Mouse (Mus musculus): Measurements from ENCODE around the gene Mtmr4. TPM values are rescaled to one million over a fixed set of nuclear protein-coding genes. Genes with fewer than 3 reads are reported as not detected.

Mtmr4 gene
- polyA plus RNA-seq, 2 experiments, result 29.0 to 33.2 TPM

DNA sequence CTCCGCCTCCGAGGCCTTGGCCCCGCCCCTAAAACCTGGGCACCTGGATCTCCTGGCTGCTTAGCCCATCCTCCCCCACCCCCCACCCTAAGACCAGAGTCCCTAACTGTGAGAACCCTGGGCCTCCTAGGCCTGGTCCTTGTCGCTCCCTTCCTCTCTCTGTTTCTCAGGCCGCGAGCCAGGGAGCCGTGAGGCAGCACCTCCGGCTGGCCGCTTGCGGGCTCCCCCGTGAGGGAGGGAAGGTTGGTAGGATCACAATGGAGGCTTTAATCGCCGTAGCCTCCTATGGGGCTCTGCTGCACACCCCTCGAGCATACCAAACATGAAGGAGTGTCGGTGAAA lies 363 bp downstream of the Mtmr4 start:
- WGBS, result 0% methylated on average over 15 of the region's 15 CpGs
- peaks cover 28% of the 10 kb centered on the region for H3K4me1 ChIP-seq (ENCODE audit: control insufficient read depth, insufficient read depth, low read length)
- ATAC-seq (ENCODE audit: low FRiP score, low read depth), result no peak
- peak overlapping the region; percentile 72 for H3K4me3 ChIP-seq (replicated peaks; ENCODE audit: low read length)
- no peak for TF ChIP-seq POLR2A (IDR thresholded peaks at IDR 0.05; ENCODE audit: borderline replicate concordance, extremely low read depth, insufficient read depth, insufficient read length)
- no peaks in the 10 kb centered on the region for H3K27me3 ChIP-seq (ENCODE audit: control insufficient read depth, insufficient read depth, low read length)
- H3K27ac ChIP-seq (replicated peaks; ENCODE audit: low read depth, low read length), result peak overlapping the region; percentile 85
- no peak for DNase-seq (ENCODE audit: low spot score)
- H3K9ac ChIP-seq (ENCODE audit: low read depth, low read length, severe bottlenecking), result peak overlapping the region; percentile 62
- peaks cover 12% of the 10 kb centered on the region for H3K36me3 ChIP-seq (ENCODE audit: control insufficient read depth, insufficient read depth, low read length)
- peak overlapping the region; percentile 78 for H3K4me2 ChIP-seq (replicated peaks; ENCODE audit: low read depth, low read length, severe bottlenecking)
- H3K9me3 ChIP-seq (ENCODE audit: control insufficient read depth, low read length), result no peaks in the 10 kb centered on the region

DNA sequence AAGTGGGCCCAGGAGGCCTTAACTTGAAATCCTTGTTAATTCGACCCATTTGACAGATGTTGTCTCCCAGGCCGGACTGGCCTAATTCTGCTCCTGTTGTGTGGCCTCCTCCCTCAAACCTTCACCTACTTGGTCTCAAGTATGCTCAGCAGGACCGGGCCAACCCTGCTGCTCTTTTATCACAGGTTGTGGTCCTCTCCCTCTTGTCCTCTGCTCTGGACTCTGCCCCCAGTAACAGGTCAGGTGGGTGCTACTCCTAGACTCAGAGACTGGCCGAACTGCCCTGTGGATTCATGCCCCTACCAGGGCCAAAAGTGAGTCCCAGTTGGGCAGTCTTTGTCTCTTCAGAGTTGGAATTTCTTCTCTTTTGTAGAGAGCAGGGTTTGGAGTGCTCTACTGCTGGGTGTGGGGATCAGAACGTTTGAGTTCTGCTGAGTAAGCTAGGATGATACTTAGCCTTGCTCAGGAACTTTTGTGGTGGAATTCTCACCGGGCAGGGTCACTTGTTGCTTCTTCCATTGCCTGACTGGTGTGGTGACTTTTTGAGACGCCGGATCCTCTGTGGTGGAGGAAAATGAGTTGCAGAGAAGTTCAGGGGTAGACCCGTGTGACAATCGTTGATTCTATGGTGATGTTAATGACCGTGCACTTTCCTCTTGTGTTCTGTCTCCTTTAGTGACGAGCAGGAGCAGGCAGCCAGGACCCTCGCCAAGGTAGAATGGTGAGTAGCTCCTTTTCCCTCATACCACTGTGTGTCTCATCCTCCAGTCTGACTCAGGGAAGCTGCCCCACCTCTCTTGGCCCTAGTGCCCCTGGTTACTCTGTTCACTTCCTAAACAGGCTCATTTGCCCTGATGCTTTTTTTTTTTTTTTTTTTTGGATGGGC lies 994 bp downstream of the Mtmr4 start:
- 38% methylated on average over 13 of the region's 13 CpGs for WGBS
- peak overlapping the region; percentile 62 for H3K9ac ChIP-seq (ENCODE audit: low read depth, low read length, severe bottlenecking)
- no peaks in the 10 kb centered on the region for H3K9me3 ChIP-seq (ENCODE audit: control insufficient read depth, low read length)
- no peak for DNase-seq (ENCODE audit: low spot score)
- no peak for TF ChIP-seq POLR2A (IDR thresholded peaks at IDR 0.05; ENCODE audit: borderline replicate concordance, extremely low read depth, insufficient read depth, insufficient read length)
- peak overlapping the region; percentile 85 for H3K27ac ChIP-seq (replicated peaks; ENCODE audit: low read depth, low read length)
- ATAC-seq (ENCODE audit: low FRiP score, low read depth), result no peak
- peak overlapping the region; percentile 72 for H3K4me3 ChIP-seq (replicated peaks; ENCODE audit: low read length)
- H3K4me2 ChIP-seq (replicated peaks; ENCODE audit: low read depth, low read length, severe bottlenecking), result peak overlapping the region; percentile 78
- peaks cover 18% of the 10 kb centered on the region for H3K36me3 ChIP-seq (ENCODE audit: control insufficient read depth, insufficient read depth, low read length)
- peaks cover 28% of the 10 kb centered on the region for H3K4me1 ChIP-seq (ENCODE audit: control insufficient read depth, insufficient read depth, low read length)
- H3K27me3 ChIP-seq (ENCODE audit: control insufficient read depth, insufficient read depth, low read length), result no peaks in the 10 kb centered on the region

DNA sequence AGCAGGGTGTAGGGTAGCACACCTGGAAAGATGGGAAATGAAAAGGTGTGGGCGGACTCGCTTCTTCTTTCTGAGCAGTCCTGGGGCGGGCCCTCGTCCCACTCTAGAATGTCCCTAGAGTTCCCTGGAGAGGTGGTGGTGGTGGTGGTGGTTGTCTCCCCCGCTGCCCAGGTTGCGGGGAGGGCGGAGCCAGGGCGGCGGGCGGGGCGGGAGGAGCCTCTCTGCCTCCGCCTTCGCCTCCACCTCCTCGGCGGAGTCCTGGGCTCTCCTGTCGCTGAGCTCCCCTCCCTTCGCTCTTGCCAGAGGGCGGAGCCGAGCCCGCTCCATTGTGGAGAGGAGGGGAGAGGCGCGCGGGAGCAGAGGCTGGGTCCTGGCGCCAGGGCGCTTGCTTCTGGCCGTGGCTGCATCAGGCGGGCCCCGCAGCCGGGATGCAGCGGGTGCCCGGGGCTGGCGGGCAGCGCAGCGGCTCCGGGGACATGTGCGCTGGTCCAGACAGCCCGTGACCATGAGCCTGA lies 3.4 kb downstream of the Mtmr4 start:
- H3K36me3 ChIP-seq (ENCODE audit: control insufficient read depth, insufficient read depth, low read length), result peaks cover 42% of the 10 kb centered on the region
- H3K4me2 ChIP-seq (replicated peaks; ENCODE audit: low read depth, low read length, severe bottlenecking), result peak overlapping the region; percentile 88
- 3% methylated on average over 8 of the region's 37 CpGs for WGBS
- no peaks in the 10 kb centered on the region for H3K27me3 ChIP-seq (ENCODE audit: control insufficient read depth, insufficient read depth, low read length)
- peak; percentile 89 for DNase-seq (ENCODE audit: low spot score)
- H3K4me1 ChIP-seq (ENCODE audit: control insufficient read depth, insufficient read depth, low read length), result peaks cover 26% of the 10 kb centered on the region
- H3K27ac ChIP-seq (replicated peaks; ENCODE audit: low read depth, low read length), result peak overlapping the region; percentile 73
- H3K4me3 ChIP-seq (replicated peaks; ENCODE audit: low read length), result peak overlapping the region; percentile 76
- ATAC-seq (ENCODE audit: low FRiP score, low read depth), result peak; percentile 59
- peak overlapping the region; percentile 89 for H3K9ac ChIP-seq (ENCODE audit: low read depth, low read length, severe bottlenecking)
- no peaks in the 10 kb centered on the region for H3K9me3 ChIP-seq (ENCODE audit: control insufficient read depth, low read length)
- TF ChIP-seq POLR2A (IDR thresholded peaks at IDR 0.05; ENCODE audit: borderline replicate concordance, extremely low read depth, insufficient read depth, insufficient read length), result peak; percentile 76; the same call in 1 of the 2 replicates

DNA sequence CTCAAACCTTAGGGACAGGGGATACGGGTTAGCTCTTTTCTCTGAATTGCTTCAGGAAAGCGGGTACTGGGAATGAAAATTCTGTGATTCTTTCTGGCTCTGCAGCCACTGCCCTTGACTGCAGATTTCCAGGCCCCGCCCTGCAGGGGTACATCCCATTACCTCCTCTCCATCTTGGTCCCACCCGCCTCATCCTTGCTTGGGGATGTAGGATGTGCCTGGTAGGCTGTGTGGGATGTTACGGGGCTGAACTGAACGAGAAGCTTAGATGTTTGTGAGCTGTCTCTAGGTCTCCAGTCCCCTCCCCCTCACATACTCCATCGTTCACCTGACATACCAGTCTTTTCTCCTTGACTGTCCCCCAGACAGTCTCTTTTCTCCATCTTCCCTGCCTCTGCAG lies 4.0 kb downstream of the Mtmr4 start:
- peak overlapping the region; percentile 89 for H3K9ac ChIP-seq (ENCODE audit: low read depth, low read length, severe bottlenecking)
- no peak for ATAC-seq (ENCODE audit: low FRiP score, low read depth)
- peak overlapping the region; percentile 88 for H3K4me2 ChIP-seq (replicated peaks; ENCODE audit: low read depth, low read length, severe bottlenecking)
- peak overlapping the region; percentile 76 for H3K4me3 ChIP-seq (replicated peaks; ENCODE audit: low read length)
- H3K36me3 ChIP-seq (ENCODE audit: control insufficient read depth, insufficient read depth, low read length), result peaks cover 48% of the 10 kb centered on the region
- TF ChIP-seq POLR2A (IDR thresholded peaks at IDR 0.05; ENCODE audit: borderline replicate concordance, extremely low read depth, insufficient read depth, insufficient read length), result no peak
- no peaks in the 10 kb centered on the region for H3K27me3 ChIP-seq (ENCODE audit: control insufficient read depth, insufficient read depth, low read length)
- WGBS, result 7% methylated on average over 7 of the region's 7 CpGs
- no peaks in the 10 kb centered on the region for H3K9me3 ChIP-seq (ENCODE audit: control insufficient read depth, low read length)
- DNase-seq (ENCODE audit: low spot score), result no peak
- H3K4me1 ChIP-seq (ENCODE audit: control insufficient read depth, insufficient read depth, low read length), result peaks cover 22% of the 10 kb centered on the region
- H3K27ac ChIP-seq (replicated peaks; ENCODE audit: low read depth, low read length), result peak overlapping the region; percentile 73; the same call in 1 of the 2 replicates

DNA sequence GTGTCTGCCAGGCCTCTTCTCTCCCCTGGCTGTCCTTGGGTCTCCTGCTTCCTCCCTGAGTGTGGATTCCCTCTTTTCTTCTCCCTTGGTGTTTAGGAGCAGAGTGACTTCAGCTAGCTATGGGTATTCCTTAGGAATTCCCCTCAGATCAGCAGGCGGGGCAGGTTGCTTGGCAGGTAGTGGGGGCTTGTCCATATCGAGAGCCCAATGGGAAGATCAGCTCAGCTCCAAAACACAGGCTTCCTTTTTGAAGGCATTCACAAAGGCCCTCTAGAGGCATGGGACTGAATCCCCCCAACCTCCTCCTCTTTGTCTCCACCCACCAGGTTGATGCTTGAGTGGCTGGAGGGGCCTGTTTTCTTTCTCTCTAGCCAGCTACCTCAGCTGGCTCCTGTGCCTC lies 4.5 kb downstream of the Mtmr4 start:
- no peaks in the 10 kb centered on the region for H3K9me3 ChIP-seq (ENCODE audit: control insufficient read depth, low read length)
- H3K4me3 ChIP-seq (replicated peaks; ENCODE audit: low read length), result peak overlapping the region; percentile 76
- H3K9ac ChIP-seq (ENCODE audit: low read depth, low read length, severe bottlenecking), result peak overlapping the region; percentile 89
- H3K27ac ChIP-seq (replicated peaks; ENCODE audit: low read depth, low read length), result no peak overlapping the region
- ATAC-seq (ENCODE audit: low FRiP score, low read depth), result no peak
- WGBS, result 39% methylated on average over 2 of the region's 2 CpGs
- no peaks in the 10 kb centered on the region for H3K27me3 ChIP-seq (ENCODE audit: control insufficient read depth, insufficient read depth, low read length)
- H3K36me3 ChIP-seq (ENCODE audit: control insufficient read depth, insufficient read depth, low read length), result peaks cover 53% of the 10 kb centered on the region
- no peak for TF ChIP-seq POLR2A (IDR thresholded peaks at IDR 0.05; ENCODE audit: borderline replicate concordance, extremely low read depth, insufficient read depth, insufficient read length)
- no peak for DNase-seq (ENCODE audit: low spot score)
- H3K4me2 ChIP-seq (replicated peaks; ENCODE audit: low read depth, low read length, severe bottlenecking), result peak overlapping the region; percentile 88
- H3K4me1 ChIP-seq (ENCODE audit: control insufficient read depth, insufficient read depth, low read length), result peaks cover 22% of the 10 kb centered on the region
